Mouse (Mus musculus) lung, embryonic 15.5 days (tissue): Measurements from ENCODE around the gene Tex14. TPM values are rescaled to one million over a fixed set of nuclear protein-coding genes. Genes with fewer than 3 reads are reported as not detected.

Source experiments
- ATAC-seq: fragments of 200-750 bp; cut with Nextera tagmentation; 2 replicates; pipeline ENCODE4 v1.8.0; 2017; ENCODE audit warnings: moderate number of reproducible peaks, borderline replicate concordance; ENCODE audit not compliant: low FRiP score, low TSS enrichment; ENCODE audit errors: extremely low read depth
- H3K27ac ChIP-seq: fragments of 300-500 bp; sonication (generic); 2 replicates; pipeline ENCODE4 v1.5.1; 2015; ENCODE audit warnings: moderate library complexity, mild to moderate bottlenecking, inconsistent platforms
- H3K27me3 ChIP-seq: fragments of 300-500 bp; sonication (generic); 2 replicates; pipeline ENCODE4 v1.6.1; 2015; ENCODE audit warnings: inconsistent platforms
- H3K36me3 ChIP-seq: fragments of 300-500 bp; sonication (generic); 2 replicates; pipeline ENCODE4 v1.6.1; 2015; ENCODE audit warnings: inconsistent platforms
- H3K4me1 ChIP-seq: fragments of 300-500 bp; sonication (generic); 2 replicates; pipeline ENCODE4 v1.6.1; 2015; ENCODE audit warnings: inconsistent platforms
- H3K4me2 ChIP-seq: fragments of 300-500 bp; sonication (generic); 2 replicates; pipeline ENCODE4 v1.6.1; 2015; ENCODE audit warnings: inconsistent platforms, mild to moderate bottlenecking, moderate library complexity
- H3K4me3 ChIP-seq: fragments of 300-500 bp; sonication (generic); 2 replicates; pipeline ENCODE4 v1.5.1; 2015; ENCODE audit warnings: mild to moderate bottlenecking, inconsistent platforms
- H3K9ac ChIP-seq: fragments of 300-500 bp; sonication (generic); 2 replicates; pipeline ENCODE4 v1.6.1; 2015; ENCODE audit warnings: inconsistent platforms
- H3K9me3 ChIP-seq: fragments of 300-500 bp; sonication (generic); 2 replicates; pipeline ENCODE4 v1.6.1; 2016; ENCODE audit warnings: inconsistent platforms
- WGBS: fragments of 180-500 bp; shearing (Covaris S2); methylation state at CpG from one replicate; pipeline ENCODE4 v1.1.7; 2015; 5-methylcytosine and 5-hydroxymethylcytosine counted together
- polyA plus RNA-seq: library from polyadenylated mRNA; unstranded; fragments of >200 nt; fragmentation: Nextera tagmentation; extraction: Ambion mirVana; gene quantifications from 2 replicates; pipeline ENCODE4 v1.2.1, GENCODE M21; 2015

The Tex14 gene
- polyA plus RNA-seq, 1 experiment from 2014 or later = 0.46 TPM

- Histone ChIP-seq H3K4me3 (no peak within 1 kb of the TSS), H3K9ac (no peak within 1 kb of the TSS), H3K27ac (no peak within 1 kb of the TSS), H3K4me1 (peaks cover 4% of the 10 kb centered on the region), H3K9me3 (no peaks in the 10 kb centered on the region), H3K27me3 (no peaks in the 10 kb centered on the region), H3K36me3 (no peaks in the 10 kb centered on the region), H3K4me2 (no peak within 1 kb of the TSS)
- ATAC-seq = no peak
- WGBS = 73% methylated on average over 3 of the region's 3 CpGs
Observed at GRCm38 (mm10) chr11:87566501-87566900, 161.6 kb downstream of the Tex14 start, which contains the start of gene Gm11492. Gene Gm11492, plus strand, starts transcription at chr11:87566653.

GRCm38 (mm10) chr11:87568255-87568953 is 163.5 kb downstream of the Tex14 start, which contains the start of gene Sept4:
Gene Sept4, plus strand, starts transcription at chr11:87568903.
- peaks cover 8% of the 10 kb centered on the region for H3K4me1 ChIP-seq
- H3K27ac ChIP-seq = no peak within 1 kb of the TSS
- WGBS = 78% methylated on average over 7 of the region's 7 CpGs

GRCm38 (mm10) chr11:87570743-87571142 is 165.9 kb downstream of the Tex14 start:
- Histone ChIP-seq H3K27me3 (no peaks in the 10 kb centered on the region), H3K9ac (no peak overlapping the region), H3K4me1 (peaks cover 13% of the 10 kb centered on the region), H3K4me2 (no peak overlapping the region), H3K9me3 (no peaks in the 10 kb centered on the region), H3K27ac (no peak overlapping the region), H3K36me3 (no peaks in the 10 kb centered on the region), H3K4me3 (no peak overlapping the region)
- 50% methylated on average over 5 of the region's 5 CpGs for WGBS
- no peak for ATAC-seq

More at GRCm38 (mm10) chr11:87568255-87568953, 163.5 kb downstream of the Tex14 start, which contains the start of gene Sept4:
- no peaks in the 10 kb centered on the region for H3K9me3 ChIP-seq
- H3K27me3 ChIP-seq = no peaks in the 10 kb centered on the region
- ATAC-seq = no peak
- H3K4me2 ChIP-seq = no peak within 1 kb of the TSS
- H3K4me3 ChIP-seq = no peak within 1 kb of the TSS
- H3K9ac ChIP-seq = no peak within 1 kb of the TSS
- no peaks in the 10 kb centered on the region for H3K36me3 ChIP-seq

GRCm38 (mm10) chr11:87571361-87571950 is 166.6 kb downstream of the Tex14 start:
- no peak overlapping the region for H3K4me2 ChIP-seq

GRCm38 (mm10) chr11:87573751-87574150 is 168.9 kb downstream of the Tex14 start:
- H3K36me3 ChIP-seq = no peaks in the 10 kb centered on the region
- no peak overlapping the region for H3K9ac ChIP-seq
- ATAC-seq = no peak
- H3K4me2 ChIP-seq = no peak overlapping the region
- H3K27me3 ChIP-seq = no peaks in the 10 kb centered on the region
- no peak overlapping the region for H3K4me3 ChIP-seq
- H3K9me3 ChIP-seq = no peaks in the 10 kb centered on the region
- no peak overlapping the region for H3K27ac ChIP-seq
- peaks cover 27% of the 10 kb centered on the region for H3K4me1 ChIP-seq
- 60% methylated on average over 7 of the region's 7 CpGs for WGBS

More at GRCm38 (mm10) chr11:87571361-87571950, 166.6 kb downstream of the Tex14 start:
- peaks cover 13% of the 10 kb centered on the region for H3K4me1 ChIP-seq
- no peak overlapping the region for H3K9ac ChIP-seq
- no peak for ATAC-seq
- WGBS = 91% methylated on average over 1 of the region's 1 CpGs
- H3K27ac ChIP-seq = no peak overlapping the region
- H3K27me3 ChIP-seq = no peaks in the 10 kb centered on the region
- no peaks in the 10 kb centered on the region for H3K9me3 ChIP-seq
- H3K4me3 ChIP-seq = no peak overlapping the region
- no peaks in the 10 kb centered on the region for H3K36me3 ChIP-seq

GRCm38 (mm10) chr11:87574520-87575180 is 169.8 kb downstream of the Tex14 start:
- Histone ChIP-seq H3K9me3 (no peaks in the 10 kb centered on the region), H3K27me3 (no peaks in the 10 kb centered on the region), H3K9ac (no peak overlapping the region), H3K4me2 (no peak overlapping the region), H3K4me3 (no peak overlapping the region), H3K4me1 (peaks cover 31% of the 10 kb centered on the region), H3K36me3 (no peaks in the 10 kb centered on the region), H3K27ac (no peak overlapping the region)
- 43% methylated on average over 21 of the region's 21 CpGs for WGBS
- ATAC-seq = no peak

GRCm38 (mm10) chr11:87577601-87578248 is 172.9 kb downstream of the Tex14 start:
- peaks cover 42% of the 10 kb centered on the region for H3K4me1 ChIP-seq
- peak overlapping the region; percentile 82 for H3K4me2 ChIP-seq
- peak overlapping the region; percentile 84; the same call in 1 of the 2 replicates for H3K27ac ChIP-seq
- peak overlapping the region; percentile 56 for H3K4me3 ChIP-seq
- no peaks in the 10 kb centered on the region for H3K36me3 ChIP-seq
- H3K9ac ChIP-seq = peak overlapping the region; percentile 48
- ATAC-seq = no peak
- H3K27me3 ChIP-seq = no peaks in the 10 kb centered on the region
- no peaks in the 10 kb centered on the region for H3K9me3 ChIP-seq
- 31% methylated on average over 6 of the region's 6 CpGs for WGBS

- Histone ChIP-seq H3K4me2 (peak overlapping the region; percentile 82), H3K27me3 (no peaks in the 10 kb centered on the region), H3K4me1 (peaks cover 42% of the 10 kb centered on the region), H3K4me3 (peak overlapping the region; percentile 56), H3K9me3 (no peaks in the 10 kb centered on the region), H3K9ac (peak overlapping the region; percentile 48), H3K36me3 (no peaks in the 10 kb centered on the region), H3K27ac (peak overlapping the region; percentile 84)
- WGBS = under 1% methylated on average over 40 of the region's 40 CpGs
- ATAC-seq = peak; percentile 69
Observed at GRCm38 (mm10) chr11:87578249-87578962, 173.5 kb downstream of the Tex14 start.

- WGBS = 9% methylated on average over 10 of the region's 10 CpGs
Observed at GRCm38 (mm10) chr11:87578963-87579601, 174.2 kb downstream of the Tex14 start.

GRCm38 (mm10) chr11:87579713-87580112 is 174.8 kb downstream of the Tex14 start:
- H3K4me1 ChIP-seq = peaks cover 48% of the 10 kb centered on the region
- H3K4me2 ChIP-seq = peak overlapping the region; percentile 82
- 24% methylated on average over 1 of the region's 1 CpGs for WGBS
- no peaks in the 10 kb centered on the region for H3K9me3 ChIP-seq
- H3K27me3 ChIP-seq = no peaks in the 10 kb centered on the region
- peak overlapping the region; percentile 56; the same call in 1 of the 2 replicates for H3K4me3 ChIP-seq
- H3K36me3 ChIP-seq = no peaks in the 10 kb centered on the region
- peak; percentile 67 for ATAC-seq
- H3K27ac ChIP-seq = peak overlapping the region; percentile 84
- H3K9ac ChIP-seq = no peak overlapping the region

More at GRCm38 (mm10) chr11:87578963-87579601, 174.2 kb downstream of the Tex14 start:
- peak overlapping the region; percentile 84 for H3K27ac ChIP-seq
- peak overlapping the region; percentile 48; the same call in 1 of the 2 replicates for H3K9ac ChIP-seq
- H3K27me3 ChIP-seq = no peaks in the 10 kb centered on the region
- H3K4me2 ChIP-seq = peak overlapping the region; percentile 82
- peak overlapping the region; percentile 56 for H3K4me3 ChIP-seq
- H3K9me3 ChIP-seq = no peaks in the 10 kb centered on the region
- peak; percentile 51 for ATAC-seq
- H3K36me3 ChIP-seq = no peaks in the 10 kb centered on the region
- peaks cover 44% of the 10 kb centered on the region for H3K4me1 ChIP-seq
